Mouse (Mus musculus): ENCODE results near the gene Zfp644. TPM values are rescaled to one million over a fixed set of nuclear protein-coding genes. Genes with fewer than 3 reads are reported as not detected.
A peak's percentile ranks its signal among the peaks of the same experiment; 100 is the strongest.

Zfp644 gene
- total and polyA plus RNA-seq, 3 experiments = 15.1 to 28.7 (median 17.7) TPM

DNA sequence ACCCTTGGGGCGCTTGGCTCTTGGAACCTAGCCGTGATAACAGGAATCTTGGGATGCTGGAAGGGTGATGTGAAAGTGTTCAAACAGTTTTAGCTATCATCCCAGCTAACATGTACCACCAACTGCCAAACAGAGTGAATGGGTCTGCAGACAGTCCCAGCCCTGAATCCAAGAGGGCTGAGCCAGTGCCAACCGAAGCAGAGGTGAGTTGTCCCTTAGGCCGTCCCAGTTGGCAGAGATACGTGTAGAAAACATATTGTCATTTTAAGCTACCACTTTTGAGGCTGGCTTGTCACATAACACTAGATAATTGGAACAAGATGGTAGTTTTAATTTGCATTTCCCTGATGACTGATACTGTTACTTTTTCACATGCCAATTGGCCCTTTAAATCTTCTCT, 106.4 kb downstream of the Zfp644 start:
- Histone ChIP-seq H3K27me3 (replicated peaks) (no peaks in the 10 kb centered on the region), H3K4me2 (ENCODE audit: insufficient read depth, low read depth, poor library complexity, severe bottlenecking) (no peak overlapping the region), H3K9ac (ENCODE audit: insufficient read depth, low read depth) (no peak overlapping the region), H3K36me3 (replicated peaks in 1 of 2; ENCODE audit: control insufficient read depth in 1 of 2, insufficient read depth in 1 of 2, low read length in 1 of 2) (peaks cover 0 to 17% of the 10 kb centered on the region in 2 experiments), H3K27ac (ENCODE audit: insufficient read depth, low read depth) (no peak overlapping the region), H3K4me3 (replicated peaks in 1 of 3; ENCODE audit: low read depth in 2 of 3, low read length in 2 of 3, poor library complexity in 1 of 3) (no peak overlapping the region), H3K4me1 (ENCODE audit: control insufficient read depth in 1 of 2, insufficient read depth in 2 of 2) (no peaks in the 10 kb centered on the region), H3K9me3 (replicated peaks; ENCODE audit: low read length) (peaks cover 3% of the 10 kb centered on the region), H3K79me2 (replicated peaks; ENCODE audit: control insufficient read depth, extremely low read depth, insufficient read depth, poor library complexity, severe bottlenecking) (no peaks in the 10 kb centered on the region)
- TF ChIP-seq CTCF (conservative IDR thresholded peaks at IDR 0.05 in 1 of 2, IDR thresholded peaks at IDR 0.05 in 1 of 2; ENCODE audit: low read depth in 2 of 2, low read length in 2 of 2) (no peak), JUND (conservative IDR thresholded peaks at IDR 0.05; ENCODE audit: low read depth, low read length) (no peak), CHD2 (IDR thresholded peaks at IDR 0.05; ENCODE audit: low read length) (no peak), BHLHE40 (IDR thresholded peaks at IDR 0.05; ENCODE audit: low read depth, low read length) (no peak), SMC3 (IDR thresholded peaks at IDR 0.05; ENCODE audit: low read depth, low read length) (no peak), POLR2A (IDR thresholded peaks at IDR 0.05; ENCODE audit: low read depth, low read length) (no peak), TCF12 (IDR thresholded peaks at IDR 0.05; ENCODE audit: low read depth, low read length) (no peak), GABPA (IDR thresholded peaks at IDR 0.05; ENCODE audit: insufficient replicate concordance, low read depth, low read length) (no peak), MYC (IDR thresholded peaks at IDR 0.05; ENCODE audit: low read depth, low read length) (no peak), PAX5 (IDR thresholded peaks at IDR 0.05; ENCODE audit: low read length) (no peak)
- no peak for DNase-seq (ENCODE audit: extremely low read depth)
- dilution Hi-C loops (cut with MboI; ENCODE audit: extremely low pct_ligation_motif_present, extremely low pct_unique_long_range_greater_than_20kb, low sequenced_read_pairs) = no loop called here
- in situ Hi-C loops (cut with MboI; ENCODE audit: low pct_ligation_motif_present, low pct_unique_long_range_greater_than_20kb, low sequenced_read_pairs) = no loop called here

- H3K4me2 ChIP-seq (ENCODE audit: insufficient read depth, low read depth, poor library complexity, severe bottlenecking) = no peak overlapping the region
- peak; percentile 18 for DNase-seq (ENCODE audit: extremely low read depth)
- in situ Hi-C loops (cut with MboI; ENCODE audit: low pct_ligation_motif_present, low pct_unique_long_range_greater_than_20kb, low sequenced_read_pairs) = no loop called here
- no peaks in the 10 kb centered on the region for H3K79me2 ChIP-seq (replicated peaks; ENCODE audit: control insufficient read depth, extremely low read depth, insufficient read depth, poor library complexity, severe bottlenecking)
- H3K9me3 ChIP-seq (replicated peaks; ENCODE audit: low read length) = peaks cover 3% of the 10 kb centered on the region
- no peaks in the 10 kb centered on the region for H3K4me1 ChIP-seq (ENCODE audit: control insufficient read depth in 1 of 2, insufficient read depth in 2 of 2)
- no peak overlapping the region for H3K9ac ChIP-seq (ENCODE audit: insufficient read depth, low read depth)
- H3K27ac ChIP-seq (ENCODE audit: insufficient read depth, low read depth) = no peak overlapping the region
- H3K27me3 ChIP-seq (replicated peaks) = no peaks in the 10 kb centered on the region
- dilution Hi-C loops (cut with MboI; ENCODE audit: extremely low pct_ligation_motif_present, extremely low pct_unique_long_range_greater_than_20kb, low sequenced_read_pairs) = no loop called here
- TF ChIP-seq TCF12 (IDR thresholded peaks at IDR 0.05; ENCODE audit: low read depth, low read length) = no peak
- TF ChIP-seq ZNF384 (IDR thresholded peaks at IDR 0.05; ENCODE audit: low read depth, low read length) = no peak
- TF ChIP-seq EP300 (IDR thresholded peaks at IDR 0.05; ENCODE audit: low read length) = no peak
- TF ChIP-seq USF1 (IDR thresholded peaks at IDR 0.05; ENCODE audit: low read depth, low read length) = peak; percentile 46; the same call in 1 of the 2 replicates
- no peak for TF ChIP-seq KAT2A (IDR thresholded peaks at IDR 0.05; ENCODE audit: insufficient replicate concordance, low read length)
- TF ChIP-seq ETS1 (conservative IDR thresholded peaks at IDR 0.05; ENCODE audit: low read depth, low read length) = no peak
- TF ChIP-seq USF2 (conservative IDR thresholded peaks at IDR 0.05; ENCODE audit: low read depth, low read length) = peak; percentile 45
- no peak overlapping the region for H3K4me3 ChIP-seq (replicated peaks in 1 of 3; ENCODE audit: low read depth in 2 of 3, low read length in 2 of 3, poor library complexity in 1 of 3)
- H3K36me3 ChIP-seq (replicated peaks in 1 of 2; ENCODE audit: control insufficient read depth in 1 of 2, insufficient read depth in 1 of 2, low read length in 1 of 2) = peaks cover 0 to 12% of the 10 kb centered on the region in 2 experiments
Measured at GRCm38 (mm10) chr5:106589670-106590069, 107.4 kb downstream of the Zfp644 start.

DNA sequence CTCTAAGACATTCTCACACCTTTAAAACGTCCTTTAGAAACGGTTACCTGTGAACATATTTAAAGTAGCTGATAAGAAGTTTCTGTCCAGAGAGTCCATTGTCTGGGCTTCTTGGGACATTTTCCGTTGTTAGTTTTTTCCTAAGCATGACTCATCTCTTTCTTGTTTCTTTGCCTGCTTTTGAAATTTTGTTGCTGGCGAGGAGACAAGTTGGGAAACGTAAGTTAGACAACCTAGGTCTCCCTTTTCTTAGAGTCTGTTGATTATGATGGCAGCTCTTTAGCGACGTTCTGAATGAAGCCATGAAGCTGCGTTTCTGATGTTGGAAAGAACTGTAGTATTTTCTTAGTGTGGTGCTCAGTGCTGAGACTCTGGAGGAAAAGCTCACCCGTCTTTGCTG, 108.1 kb downstream of the Zfp644 start:
- TF ChIP-seq ZC3H11A (IDR thresholded peaks at IDR 0.05; ENCODE audit: low read depth, low read length) = no peak
- TF ChIP-seq MAFK (IDR thresholded peaks at IDR 0.05; ENCODE audit: insufficient replicate concordance, low read length) = no peak
- TF ChIP-seq CHD2 (IDR thresholded peaks at IDR 0.05; ENCODE audit: low read length) = no peak
- H3K4me3 ChIP-seq (replicated peaks in 1 of 3; ENCODE audit: low read depth in 2 of 3, low read length in 2 of 3, poor library complexity in 1 of 3) = no peak overlapping the region
- no peak overlapping the region for H3K9ac ChIP-seq (ENCODE audit: insufficient read depth, low read depth)
- dilution Hi-C loops (cut with MboI; ENCODE audit: extremely low pct_ligation_motif_present, extremely low pct_unique_long_range_greater_than_20kb, low sequenced_read_pairs) (no loop called here), in situ Hi-C loops (cut with MboI; ENCODE audit: low pct_ligation_motif_present, low pct_unique_long_range_greater_than_20kb, low sequenced_read_pairs) (no loop called here)
- no peak overlapping the region for H3K4me2 ChIP-seq (ENCODE audit: insufficient read depth, low read depth, poor library complexity, severe bottlenecking)
- no peak overlapping the region for H3K27ac ChIP-seq (ENCODE audit: insufficient read depth, low read depth)
- peaks cover 0 to 12% of the 10 kb centered on the region in 2 experiments for H3K36me3 ChIP-seq (replicated peaks in 1 of 2; ENCODE audit: control insufficient read depth in 1 of 2, insufficient read depth in 1 of 2, low read length in 1 of 2)
- H3K4me1 ChIP-seq (ENCODE audit: control insufficient read depth in 1 of 2, insufficient read depth in 2 of 2) = no peaks in the 10 kb centered on the region
- no peaks in the 10 kb centered on the region for H3K79me2 ChIP-seq (replicated peaks; ENCODE audit: control insufficient read depth, extremely low read depth, insufficient read depth, poor library complexity, severe bottlenecking)
- no peak for DNase-seq (ENCODE audit: extremely low read depth)
- peaks cover 3% of the 10 kb centered on the region for H3K9me3 ChIP-seq (replicated peaks; ENCODE audit: low read length)
- H3K27me3 ChIP-seq (replicated peaks) = no peaks in the 10 kb centered on the region
